Mouse (Mus musculus) ES-Bruce4 (cell line): ENCODE measurements around the gene Rundc3a.

ENCODE experiments used
- CTCF ChIP-seq: IDR thresholded peaks from one replicate; pipeline ENCODE4 v1.8.1; 2011; ENCODE audit warnings: low read depth, low read length
- POLR2A ChIP-seq: IDR thresholded peaks from one replicate; pipeline ENCODE4 v1.8.1; 2011; ENCODE audit warnings: low read length; ENCODE audit not compliant: insufficient read depth

DNA sequence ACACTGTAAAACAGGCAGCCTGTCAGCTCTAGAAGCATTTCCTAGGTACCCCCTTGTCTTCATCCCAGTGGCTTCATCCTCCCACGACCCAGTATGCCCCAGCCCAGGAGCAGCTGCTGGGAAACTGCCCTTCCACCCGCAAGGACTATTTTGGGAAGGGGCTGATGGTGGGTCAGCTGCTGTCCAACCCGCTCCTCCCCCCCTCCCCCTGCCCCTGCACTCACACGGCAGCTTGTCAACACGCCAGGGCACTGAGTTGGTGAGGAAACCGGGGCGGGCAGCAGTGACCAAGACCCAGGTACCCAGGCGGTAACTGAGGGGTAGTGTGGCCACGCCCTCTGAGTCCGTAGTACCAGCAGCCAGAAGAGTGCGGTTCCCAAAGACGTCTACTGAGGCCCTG, 50.5 kb downstream of the Rundc3a start:
- TF ChIP-seq CTCF (no peak), POLR2A (no peak)
